Mouse (Mus musculus): ENCODE data around the gene Spire2.

GRCm38 (mm10) chr8:123292785-123293184, 39.7 kb upstream of the Spire2 start:
- no peak for TF ChIP-seq CTCF (IDR thresholded peaks at IDR 0.05; ENCODE audit: extremely low read depth, insufficient read length, insufficient replicate concordance, low read depth, low read length)
- no peak for TF ChIP-seq POLR2A (IDR thresholded peaks at IDR 0.05; ENCODE audit: low read depth, low read length)
